Mouse (Mus musculus) adrenal gland, postnatal 36 days (tissue): ENCODE measurements around the gene Hadh. TPM values are rescaled to one million over a fixed set of nuclear protein-coding genes. Genes with fewer than 3 reads are reported as not detected.

Experiments used
- DNase-seq, 2 experiments: peaks; one replicate each; pipeline ENCODE4 v3.0.0; 2021; ENCODE audit warnings: mixed read lengths in 1 of 2
- total RNA-seq, 2 experiments: library from RNA; stranded (reverse); gene quantifications; 2 replicates each; pipeline ENCODE4 v1.2.3; 2021

The Hadh gene
- total RNA-seq, 2 experiments from 2014 or later = 430 to 487 TPM

GRCm38 (mm10) chr3:131271157-131271556 is 744 bp downstream of the Hadh start:
- DNase-seq = peak; percentile 77 to 82

- no peak for DNase-seq
These were observed 1.5 kb downstream of the Hadh start for GRCm38 (mm10) chr3:131270381-131270780.

GRCm38 (mm10) chr3:131266366-131267050 is 5.4 kb downstream of the Hadh start:
- DNase-seq = no peak

GRCm38 (mm10) chr3:131265516-131265915 is 6.4 kb downstream of the Hadh start:
- no peak for DNase-seq

GRCm38 (mm10) chr3:131263766-131264486 is 8.0 kb downstream of the Hadh start:
- DNase-seq = no peak

- DNase-seq = no peak
These were observed 11.5 kb downstream of the Hadh start for GRCm38 (mm10) chr3:131260418-131260817.

GRCm38 (mm10) chr3:131259392-131259965 is 12.4 kb downstream of the Hadh start:
- DNase-seq = peak in 1 of 2 experiments; percentile 40

GRCm38 (mm10) chr3:131258921-131259320 is 13.0 kb downstream of the Hadh start:
- no peak for DNase-seq

GRCm38 (mm10) chr3:131255399-131255981 is 16.4 kb downstream of the Hadh start:
- DNase-seq = peak in 1 of 2 experiments; percentile 32

- no peak for DNase-seq
These were observed 16.9 kb downstream of the Hadh start for GRCm38 (mm10) chr3:131254991-131255390.

- DNase-seq = no peak
These were observed 20.3 kb downstream of the Hadh start for GRCm38 (mm10) chr3:131251601-131252000.

GRCm38 (mm10) chr3:131250978-131251377 is 20.9 kb downstream of the Hadh start:
- peak; percentile 27 to 41 for DNase-seq

- no peak for DNase-seq
These were observed 21.6 kb downstream of the Hadh start for GRCm38 (mm10) chr3:131250283-131250682.

GRCm38 (mm10) chr3:131248444-131248843 is 23.5 kb downstream of the Hadh start:
- peak in 1 of 2 experiments; percentile 37 for DNase-seq

GRCm38 (mm10) chr3:131247851-131248250 is 24.1 kb downstream of the Hadh start:
- DNase-seq = no peak

- DNase-seq = no peak
These were observed 24.5 kb downstream of the Hadh start for GRCm38 (mm10) chr3:131247447-131247846.

- DNase-seq = peak; percentile 40 to 60
These were observed 25.3 kb downstream of the Hadh start for GRCm38 (mm10) chr3:131246579-131247046.

GRCm38 (mm10) chr3:131245766-131246578 is 25.9 kb downstream of the Hadh start:
- DNase-seq = peak; percentile 74 to 81

- DNase-seq = peak; percentile 81 to 83
These were observed 33.9 kb downstream of the Hadh start for GRCm38 (mm10) chr3:131237785-131238633.

- no peak for DNase-seq
These were observed 34.8 kb downstream of the Hadh start for GRCm38 (mm10) chr3:131237061-131237460.

GRCm38 (mm10) chr3:131228083-131228482 is 43.8 kb downstream of the Hadh start:
- DNase-seq = no peak
